Mouse (Mus musculus) 3134 (cell line): ENCODE results near the gene Lpin3.

Experiments used
- DNase-seq: peaks from one replicate; pipeline ENCODE4 v3.0.0-alpha.2; 2011; ENCODE audit warnings: low spot score; ENCODE audit not compliant: insufficient read length; ENCODE audit errors: extremely low read depth

Gene Lpin3

GRCm38 (mm10) chr2:160880453-160881195, at the start of gene Lpin3:
Lpin3 (plus strand) TSS chr2:160880670.
- peak; percentile 73 for DNase-seq

DNA sequence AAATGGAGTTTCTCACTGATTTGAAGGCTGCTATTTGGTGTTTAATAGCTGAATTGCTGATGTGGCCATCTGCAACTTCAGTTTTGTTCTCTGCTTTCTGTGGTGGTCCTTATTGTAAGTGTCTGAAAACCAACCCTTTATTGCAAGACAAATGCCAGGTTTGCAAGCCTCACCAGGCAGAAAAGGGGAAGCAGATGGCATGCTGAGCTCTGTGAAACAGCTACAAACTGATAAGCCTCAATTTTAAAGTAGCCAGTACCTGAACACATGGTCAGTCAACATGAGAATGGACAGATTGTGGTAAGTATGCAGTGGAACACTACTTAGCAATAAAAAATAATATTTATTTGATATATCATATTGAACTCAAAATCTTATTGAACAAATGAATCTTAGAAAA, 39.6 kb upstream of the Lpin3 start:
- DNase-seq: no peak

DNA sequence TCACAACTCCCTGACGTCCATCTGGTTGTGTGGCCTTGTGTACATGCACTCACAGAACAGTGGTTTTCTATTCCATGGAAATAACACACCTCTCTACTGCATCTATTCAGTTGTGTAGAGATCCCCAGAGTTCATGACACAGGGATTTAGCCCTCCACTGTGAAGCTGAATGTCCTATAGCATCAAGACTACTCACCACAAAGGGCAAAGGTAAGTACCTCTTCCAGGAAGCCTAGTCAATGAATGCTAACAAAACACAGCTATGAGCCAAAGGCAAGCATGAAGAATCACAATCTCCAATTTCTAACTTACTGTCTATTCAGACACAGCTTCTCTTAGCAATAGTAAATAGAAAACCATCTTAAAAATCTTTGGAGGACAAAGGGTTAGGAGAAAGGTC, 32.8 kb upstream of the Lpin3 start:
- DNase-seq: no peak

DNA sequence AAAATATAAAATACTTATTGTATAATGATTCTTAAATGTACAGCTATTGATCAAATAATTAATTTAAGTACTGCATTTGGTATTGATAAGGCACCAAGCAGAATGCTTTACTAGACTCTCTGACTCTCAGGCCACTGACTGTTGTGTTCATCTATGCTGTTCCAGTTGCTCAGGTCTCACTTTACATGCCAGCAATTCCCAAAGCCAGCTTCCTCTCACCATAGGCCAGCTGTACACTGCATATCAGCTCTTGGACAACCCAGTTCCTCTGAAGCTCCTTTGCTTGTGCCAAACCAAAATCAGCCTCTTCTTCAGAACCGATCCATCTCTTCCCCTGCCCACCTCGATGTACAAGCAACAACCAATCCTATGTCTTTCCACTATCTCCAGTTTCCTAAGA, 32.3 kb upstream of the Lpin3 start:
- DNase-seq: no peak

DNA sequence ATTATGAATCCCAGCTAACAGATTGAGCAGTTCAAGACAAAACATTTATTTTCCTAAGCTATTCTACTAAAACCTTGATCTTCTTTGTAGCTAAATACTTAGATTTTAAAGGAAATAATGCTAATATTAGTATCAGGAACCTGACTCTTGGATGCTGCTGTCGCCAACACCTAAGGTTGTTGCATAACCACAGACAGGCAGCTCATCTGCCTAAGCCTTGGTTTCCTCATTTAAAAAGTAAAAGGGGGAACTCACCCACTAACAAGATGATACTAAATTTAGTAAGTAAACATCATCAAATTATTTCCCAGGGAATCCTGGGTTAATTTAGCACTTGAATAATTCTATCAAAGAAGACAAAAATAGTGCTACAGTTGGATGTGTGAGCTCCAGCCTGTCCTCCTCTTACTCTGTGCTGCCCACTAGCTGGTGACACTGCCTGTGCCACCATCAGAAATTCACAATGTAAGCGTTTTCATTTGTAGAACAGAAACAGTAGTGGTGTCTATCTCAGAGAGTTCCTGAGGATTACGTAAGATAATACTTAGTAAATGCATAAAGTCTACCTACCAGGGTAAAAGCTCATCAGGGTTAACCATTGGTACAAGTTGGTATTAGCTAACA, 30.7 kb upstream of the Lpin3 start:
- no peak for DNase-seq

DNA sequence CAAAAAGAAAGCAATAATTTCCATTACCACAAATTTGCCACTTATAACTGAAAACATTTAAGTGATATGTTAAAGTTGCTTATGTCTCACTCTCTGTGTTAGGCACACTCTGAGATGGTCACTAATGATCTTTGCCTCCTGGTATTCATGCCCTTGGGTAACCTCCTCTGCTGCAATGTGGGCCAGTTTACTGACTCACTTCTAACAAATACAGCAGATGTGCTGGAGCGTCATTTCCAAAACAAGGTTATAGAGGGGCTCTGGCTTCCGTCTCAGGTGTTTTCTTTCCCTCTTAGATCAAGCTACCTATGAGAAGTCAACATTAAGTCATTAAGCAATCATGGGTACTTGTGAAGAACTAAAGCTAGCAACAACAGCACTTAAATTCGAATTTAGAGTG, 30.1 kb upstream of the Lpin3 start:
- DNase-seq: peak; percentile 6

GRCm38 (mm10) chr2:160854687-160855086, 25.8 kb upstream of the Lpin3 start:
- no peak for DNase-seq

DNA sequence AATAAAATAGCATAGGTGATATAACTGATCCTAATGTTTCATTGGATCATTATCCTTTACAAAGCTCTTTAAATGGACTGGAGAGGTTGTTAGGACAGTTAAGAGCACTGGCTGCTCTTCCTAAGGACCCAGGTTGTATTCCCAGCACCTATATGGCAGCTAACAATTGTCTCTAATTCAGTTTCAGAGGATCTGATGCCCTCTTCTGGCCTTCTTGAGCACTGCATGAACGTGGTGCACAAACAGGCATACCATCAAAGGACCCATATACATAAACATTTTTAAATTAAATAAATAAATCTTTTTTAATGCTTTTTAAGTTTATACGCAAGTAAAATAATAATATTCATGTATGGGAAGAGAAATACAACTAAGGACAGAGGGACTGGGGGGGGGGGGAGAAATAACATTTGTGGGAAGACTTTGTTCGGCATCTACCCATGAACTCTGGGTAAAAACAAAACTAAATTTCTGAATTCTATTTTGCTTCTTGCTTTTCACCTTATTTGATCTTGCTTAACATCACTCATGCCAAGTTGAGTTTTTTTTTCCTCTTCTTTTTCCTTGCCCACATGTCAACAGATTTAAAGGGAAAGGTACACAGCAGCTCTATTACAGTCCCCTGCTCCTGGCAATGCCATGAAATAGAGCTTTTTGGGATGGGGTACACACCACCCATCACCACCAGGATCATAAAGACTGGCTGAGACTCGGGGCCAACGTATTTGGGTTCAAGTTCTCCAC, 23.9 kb upstream of the Lpin3 start:
- no peak for DNase-seq

GRCm38 (mm10) chr2:160860363-160860762, 20.1 kb upstream of the Lpin3 start:
- no peak for DNase-seq

DNA sequence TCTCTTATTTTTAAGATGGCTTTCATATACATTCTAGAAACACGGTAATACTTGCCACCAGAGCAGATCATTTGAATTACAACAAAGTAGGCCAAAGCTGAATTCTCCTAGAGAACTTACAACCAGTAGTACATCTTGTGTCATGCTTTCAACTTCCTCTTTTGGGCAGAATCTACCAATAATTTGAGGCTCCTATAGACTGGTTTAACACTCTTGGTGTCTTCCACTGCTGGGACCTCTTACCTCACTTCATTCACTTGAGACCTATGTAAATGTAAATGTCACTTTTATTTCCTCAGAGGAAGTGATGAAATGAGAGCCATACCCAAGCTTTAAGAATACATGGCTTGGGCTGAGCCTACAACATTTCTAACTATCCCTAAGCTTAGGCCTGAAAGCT, 16.4 kb upstream of the Lpin3 start:
- no peak for DNase-seq

- no peak for DNase-seq
Measured at GRCm38 (mm10) chr2:160865266-160865665, 15.2 kb upstream of the Lpin3 start.

DNA sequence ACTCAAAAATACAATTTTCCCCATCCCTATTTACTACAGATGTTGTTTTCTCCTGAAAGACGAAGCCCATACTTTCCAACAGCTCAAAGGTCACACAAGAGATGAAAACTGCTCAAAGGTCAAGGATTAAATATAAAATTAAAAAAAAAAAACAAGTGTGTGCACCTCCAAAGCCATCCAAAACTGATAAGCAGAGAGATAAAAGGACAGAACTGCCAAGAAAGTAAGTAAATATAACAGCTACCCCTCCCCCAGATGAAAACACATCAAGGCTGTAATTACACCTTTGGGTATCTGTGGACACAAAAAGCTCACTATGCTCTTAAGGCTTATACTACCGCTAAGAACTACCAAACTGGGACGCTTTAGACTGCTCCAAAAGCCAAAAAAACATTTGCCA, 11.0 kb upstream of the Lpin3 start:
- DNase-seq: no peak

- DNase-seq: no peak
Measured at GRCm38 (mm10) chr2:160871310-160871709, 9.2 kb upstream of the Lpin3 start.

- DNase-seq: peak; percentile 74
Measured at GRCm38 (mm10) chr2:160872395-160872794, 8.1 kb upstream of the Lpin3 start.

- DNase-seq: peak; percentile 93
Measured at GRCm38 (mm10) chr2:160872890-160873382, 7.5 kb upstream of the Lpin3 start, which contains the start of gene Zhx3. Zhx3 (minus strand) TSS chr2:160872998.

DNA sequence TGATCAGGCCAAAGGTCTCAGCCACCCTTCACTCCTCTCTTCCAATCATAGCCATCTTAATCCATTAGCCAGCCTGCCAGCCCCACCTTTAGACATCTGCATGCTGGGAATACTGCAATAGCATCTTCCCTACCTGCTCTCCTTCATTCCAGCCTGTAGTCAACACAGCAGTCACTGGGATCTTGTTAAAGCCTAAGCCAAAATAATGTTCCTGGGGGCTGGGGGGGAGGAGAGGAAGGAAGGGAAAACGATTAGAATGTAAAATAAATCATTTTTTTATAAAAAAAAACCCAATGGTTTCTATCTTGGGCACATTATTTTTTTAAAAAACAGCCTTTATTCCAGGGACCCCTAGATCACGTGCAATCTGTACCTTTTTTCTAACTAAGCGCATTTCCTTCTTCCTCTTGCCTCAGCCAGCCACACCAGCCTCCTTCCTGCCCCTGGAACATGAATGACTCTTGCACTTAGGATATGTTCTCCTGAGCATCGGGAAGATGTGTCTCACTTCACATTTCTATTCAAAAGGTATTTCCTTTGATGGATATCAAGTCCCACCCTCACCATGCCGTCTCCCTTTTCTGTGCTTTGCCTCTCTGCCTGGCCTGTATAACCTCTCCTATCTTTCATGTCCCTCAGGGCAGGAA, 6.1 kb upstream of the Lpin3 start:
- DNase-seq: no peak

DNA sequence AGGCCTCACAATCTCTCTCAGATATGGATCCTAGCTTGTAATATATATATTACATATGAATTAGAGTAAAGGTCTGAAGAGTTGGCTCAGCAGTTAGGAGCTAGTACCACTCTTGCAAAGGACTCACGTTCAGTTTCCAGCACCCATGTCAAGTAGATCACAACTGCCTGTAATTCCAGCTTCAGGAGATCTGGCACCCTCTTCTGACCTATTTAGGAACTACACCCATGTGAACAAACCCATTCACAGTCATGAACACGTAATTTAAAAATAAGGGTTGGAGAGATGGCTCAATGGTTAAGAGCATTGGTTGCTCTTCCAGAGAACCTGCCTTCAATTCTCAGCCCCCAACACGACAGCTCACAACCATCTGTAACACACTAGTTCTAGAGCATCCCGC, 4.4 kb upstream of the Lpin3 start:
- no peak for DNase-seq

- DNase-seq: peak; percentile 47
Measured at GRCm38 (mm10) chr2:160881462-160882101, 1.1 kb downstream of the Lpin3 start.

- DNase-seq: no peak
Measured at GRCm38 (mm10) chr2:160882436-160882835, 2.0 kb downstream of the Lpin3 start.

GRCm38 (mm10) chr2:160883912-160884311, 3.4 kb downstream of the Lpin3 start:
- DNase-seq: no peak

GRCm38 (mm10) chr2:160884830-160885229, 4.4 kb downstream of the Lpin3 start:
- peak; percentile 53 for DNase-seq
